Mouse (Mus musculus) megakaryocyte, embryonic 14.5 days (primary cell): ENCODE data around the gene Cacna1h.

Experiments used
- FLI1 ChIP-seq: IDR thresholded peaks from 2 replicates; pipeline ENCODE4 v1.6.1; 2012; ENCODE audit warnings: low read length, inconsistent platforms, mixed read lengths
- GATA1 ChIP-seq: IDR thresholded peaks from 3 replicates; pipeline ENCODE4 v1.6.1; 2012; ENCODE audit warnings: mixed read lengths, low read length, inconsistent platforms, borderline replicate concordance

DNA sequence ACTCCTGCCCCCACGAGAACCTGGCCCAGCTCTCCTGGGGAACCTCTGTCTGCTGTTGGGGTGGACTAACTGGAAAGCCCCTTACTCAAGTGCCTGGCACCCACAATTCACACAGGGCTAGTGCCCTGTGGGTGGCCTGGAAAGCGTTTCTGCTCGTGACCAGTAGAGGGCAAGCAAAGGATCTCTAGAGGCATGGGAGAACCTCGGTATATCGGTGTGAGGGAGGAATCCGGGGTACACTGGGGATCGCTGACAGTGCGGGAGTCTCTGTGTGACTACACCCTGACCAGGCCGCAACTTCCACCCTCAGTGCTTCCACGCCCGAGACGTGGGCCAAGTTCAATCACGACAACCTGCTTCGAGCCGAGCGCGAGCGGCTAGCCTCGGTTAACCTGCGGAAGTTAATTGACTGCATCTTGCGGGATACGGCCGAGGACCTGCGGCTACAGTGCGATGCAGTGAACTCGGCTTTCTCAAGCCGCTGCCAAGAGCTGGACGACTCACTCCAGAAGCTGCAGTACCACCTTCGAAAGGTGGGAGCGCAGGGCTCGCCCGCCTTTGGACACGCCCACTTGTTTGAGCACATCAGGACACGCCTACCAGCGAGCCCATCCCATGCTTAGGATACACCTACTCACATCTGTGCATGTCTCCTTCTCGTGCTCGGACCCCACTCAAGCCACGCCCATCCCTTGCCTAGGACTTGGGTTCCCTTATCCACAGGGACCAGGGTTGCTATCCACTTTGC lies 40.9 kb upstream of the Cacna1h start:
- TF ChIP-seq GATA1: no peak
- no peak for TF ChIP-seq FLI1
